Mouse (Mus musculus) cortical plate, adult 2 months (tissue): Measurements from ENCODE around the gene Uchl5.

ENCODE experiments used
- CTCF ChIP-seq: fragments of 200-500 bp; IDR thresholded peaks from 2 replicates; pipeline ENCODE4 v1.5.1; 2011; ENCODE audit warnings: mild to moderate bottlenecking, control low read depth, low read length; ENCODE audit not compliant: insufficient read depth; ENCODE audit errors: extremely low read depth
- POLR2A ChIP-seq: fragments of 200-500 bp; IDR thresholded peaks from 2 replicates; pipeline ENCODE4 v1.6.1; 2011; ENCODE audit warnings: mild to moderate bottlenecking, low read length, control low read depth; ENCODE audit not compliant: insufficient read depth; ENCODE audit errors: extremely low read depth

GRCm38 (mm10) chr1:143776446-143777411, at the start of gene Uchl5, which contains the start of gene Trove2:
- peak; percentile 60 for TF ChIP-seq CTCF
- peak; percentile 68 for TF ChIP-seq POLR2A
